Mouse (Mus musculus) embryo, embryonic 11 days (tissue): Measurements from ENCODE around the gene Stpg4.

ENCODE experiments used
- DNase-seq: peaks from one replicate; pipeline ENCODE4 v3.0.0-alpha.2; 2015

Gene Stpg4

DNA sequence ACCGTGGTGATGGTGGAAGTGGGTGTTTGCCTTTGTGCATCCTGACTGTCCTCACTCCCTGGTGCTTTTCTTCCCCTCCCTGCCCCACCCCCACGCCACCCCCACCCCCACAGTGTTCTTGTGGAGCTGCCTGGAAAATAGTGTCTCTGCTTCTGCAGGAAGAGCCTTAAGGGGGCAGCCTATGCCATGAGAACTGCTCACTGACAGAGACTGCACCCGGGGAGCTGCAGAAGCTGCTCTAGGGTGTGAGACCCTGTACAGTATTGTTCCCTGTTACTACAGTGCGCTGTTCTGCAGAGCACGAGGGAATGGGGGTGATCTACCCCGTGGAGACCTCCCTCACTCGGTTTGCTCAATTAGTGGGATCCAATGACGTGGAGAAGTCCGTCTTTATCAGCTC, 78.5 kb downstream of the Stpg4 start:
- DNase-seq, result no peak

DNA sequence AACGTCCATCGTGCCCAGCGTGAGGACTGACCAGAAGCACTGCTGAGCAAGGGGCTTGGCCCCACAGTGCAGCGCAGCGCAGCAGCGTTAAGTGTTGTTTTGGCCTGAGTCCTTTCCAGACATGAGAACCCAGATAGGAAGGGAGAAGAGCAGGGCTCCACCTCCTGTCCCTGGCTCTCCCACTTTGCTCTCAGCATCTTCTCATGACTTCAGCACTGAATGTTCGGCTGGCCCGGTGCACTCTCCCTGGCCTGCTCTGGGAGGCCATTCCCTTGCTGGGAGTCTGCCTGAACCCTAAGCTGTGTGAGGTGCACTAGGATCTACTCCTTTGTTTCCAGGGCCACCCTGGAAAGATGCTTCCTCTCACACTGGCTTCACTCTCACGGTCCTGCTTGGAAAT, 79.2 kb downstream of the Stpg4 start:
- no peak for DNase-seq

DNA sequence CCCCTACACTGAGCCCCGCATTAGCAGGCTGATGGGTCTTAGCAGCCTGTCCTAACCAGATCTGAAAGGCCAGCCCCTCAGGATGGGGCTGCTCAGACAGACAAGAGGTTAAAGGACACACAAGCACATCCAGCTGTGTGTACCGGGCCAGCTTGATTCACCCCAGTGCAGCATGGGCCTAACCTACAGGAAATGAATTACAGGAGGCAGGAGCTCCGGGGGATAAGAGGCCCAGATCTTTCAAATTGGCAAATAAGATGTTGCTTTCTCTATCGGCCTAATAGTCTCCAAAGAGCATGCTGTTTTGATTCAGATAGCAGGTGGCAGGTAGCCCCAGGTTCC, 82.3 kb downstream of the Stpg4 start:
- no peak for DNase-seq

DNA sequence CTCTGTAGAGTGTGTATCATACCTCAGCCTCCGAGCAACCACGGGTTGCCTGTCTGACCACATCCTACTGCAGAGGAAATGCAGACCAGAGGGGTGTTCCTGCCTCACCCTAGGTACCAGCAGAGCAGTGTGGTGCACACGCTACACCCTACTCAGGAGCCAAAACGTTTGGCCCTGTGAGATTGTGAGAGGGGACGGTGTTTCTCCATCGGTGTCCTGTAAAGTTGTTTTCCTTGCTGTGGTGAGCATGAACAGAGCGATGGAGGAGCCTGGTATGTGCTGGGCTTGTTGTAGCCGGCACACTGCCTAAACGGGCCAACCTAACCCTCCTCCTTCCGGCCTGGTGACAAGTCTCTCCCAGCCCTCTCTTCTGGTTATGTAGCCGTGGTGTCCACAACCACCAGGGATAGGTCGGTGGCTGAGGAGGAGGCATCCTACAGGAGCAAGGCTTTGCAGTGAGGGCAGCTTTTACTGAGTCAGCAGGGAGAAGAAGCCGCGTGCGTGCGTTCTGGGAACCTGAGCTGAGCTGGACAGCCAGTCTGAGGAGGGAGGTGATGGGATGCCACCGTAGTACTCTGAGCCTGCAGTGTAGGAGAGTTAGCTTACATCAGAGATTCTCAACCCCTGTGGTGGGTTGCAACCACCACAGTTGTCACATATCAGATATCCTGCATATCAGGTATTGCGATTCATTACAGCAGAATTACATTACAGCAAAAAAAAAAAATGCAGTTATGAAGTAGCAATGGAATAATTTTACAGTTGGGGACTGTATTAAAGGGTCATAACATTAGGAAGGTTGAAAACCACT, 82.9 kb downstream of the Stpg4 start:
- no peak for DNase-seq

DNA sequence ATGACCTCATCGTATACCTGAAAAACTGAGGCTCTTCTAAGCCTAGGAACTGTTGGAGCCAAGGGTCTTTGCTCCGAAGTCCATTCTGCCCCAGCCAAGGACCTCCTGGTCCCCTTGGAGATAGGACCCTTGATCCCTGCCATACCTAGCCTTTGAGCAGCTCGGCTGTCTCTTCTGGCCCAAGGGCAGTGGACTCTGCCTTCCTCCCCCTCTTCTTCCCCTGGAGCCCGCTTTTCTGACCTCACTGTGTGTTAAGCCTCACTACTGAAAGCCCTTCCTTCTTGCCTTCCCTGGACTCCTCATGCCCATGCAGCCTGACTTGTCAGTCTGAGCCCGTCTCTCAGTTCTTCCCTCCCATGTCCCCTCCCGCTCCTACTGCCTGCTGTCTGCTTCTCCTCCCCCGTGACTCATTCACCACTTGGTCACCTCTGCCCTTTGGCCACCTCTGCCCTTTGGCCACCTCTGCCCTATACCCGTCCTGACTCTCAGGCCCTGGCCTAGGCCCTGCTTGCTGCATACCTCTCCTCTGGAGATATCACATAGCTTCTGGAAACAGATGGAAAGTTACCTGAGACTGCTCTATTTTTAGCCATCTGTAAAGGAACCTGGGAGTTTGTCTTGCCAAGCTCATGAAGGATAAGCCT, 84.4 kb downstream of the Stpg4 start:
- DNase-seq, result no peak
